Mouse (Mus musculus) stomach, postnatal 0 days (tissue): ENCODE measurements around the gene Ift27.

Experiments used
- CTCF ChIP-seq: IDR thresholded peaks from 2 replicates; pipeline ENCODE4 v1.5.1; 2016; ENCODE audit warnings: antibody characterized with exemption, low read depth, mild to moderate bottlenecking, moderate library complexity
- EP300 ChIP-seq: optimal IDR thresholded peaks from 2 replicates; pipeline ENCODE3; 2016; ENCODE audit warnings: antibody characterized with exemption

GRCm38 (mm10) chr15:78164466-78164865 is 9.4 kb downstream of the Ift27 start:
- TF ChIP-seq CTCF: no peak
- no peak for TF ChIP-seq EP300
